Mouse (Mus musculus): ENCODE results near the gene Clec4f.

DNA sequence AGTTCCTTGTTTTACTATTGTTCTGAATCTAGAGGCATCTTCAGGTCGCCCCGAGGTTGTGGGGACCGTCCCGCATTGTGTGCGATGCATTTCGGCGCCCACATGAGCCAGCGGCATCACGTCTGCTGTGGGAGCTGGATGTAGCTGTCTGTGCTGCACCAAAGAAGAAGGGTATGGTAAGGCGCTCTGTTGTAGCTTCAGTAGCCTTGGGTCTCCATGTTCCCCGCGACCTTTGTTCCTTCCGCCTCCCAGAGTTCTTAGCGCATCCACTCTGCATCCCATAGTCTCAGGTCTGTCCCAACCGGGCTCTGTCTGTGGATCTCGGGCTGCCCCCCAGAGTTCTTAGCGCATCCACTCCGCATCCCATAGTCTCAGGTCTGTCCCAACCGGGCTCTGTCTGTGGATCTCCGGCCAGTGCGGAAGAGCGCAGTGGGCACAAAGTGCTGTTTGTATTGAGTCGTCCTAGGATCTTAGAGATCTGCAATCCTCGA lies 56.9 kb downstream of the Clec4f start:
- TF ChIP-seq CHD2 (IDR thresholded peaks at IDR 0.05; ENCODE audit: low read length) = no peak
- no peak for TF ChIP-seq ETS1 (conservative IDR thresholded peaks at IDR 0.05; ENCODE audit: low read depth, low read length)
- no peak for TF ChIP-seq MAZ (IDR thresholded peaks at IDR 0.05; ENCODE audit: low read depth, low read length)
- no peak for TF ChIP-seq ZC3H11A (IDR thresholded peaks at IDR 0.05; ENCODE audit: low read depth, low read length)
- no peak for TF ChIP-seq CTCF (conservative IDR thresholded peaks at IDR 0.05 in 1 of 2, IDR thresholded peaks at IDR 0.05 in 1 of 2; ENCODE audit: low read depth in 2 of 2, low read length in 2 of 2)
- no peak for TF ChIP-seq POLR2A (IDR thresholded peaks at IDR 0.05; ENCODE audit: low read depth, low read length)
- TF ChIP-seq JUN (IDR thresholded peaks at IDR 0.05; ENCODE audit: insufficient read depth, low read depth, low read length) = no peak
